Mouse (Mus musculus): ENCODE measurements at regions not wholly inside any gene's neighbourhood (a gene's known extent, or its start where the extent isn't known, plus 50 kb on each side); places are given as distances from the start of the nearest gene placed in this dataset.
"Not testable (repeated sequence)": the region's sequence is repeated elsewhere in the genome, so short reads cannot be mapped to it uniquely, and the experiment has no call there.

DNA sequence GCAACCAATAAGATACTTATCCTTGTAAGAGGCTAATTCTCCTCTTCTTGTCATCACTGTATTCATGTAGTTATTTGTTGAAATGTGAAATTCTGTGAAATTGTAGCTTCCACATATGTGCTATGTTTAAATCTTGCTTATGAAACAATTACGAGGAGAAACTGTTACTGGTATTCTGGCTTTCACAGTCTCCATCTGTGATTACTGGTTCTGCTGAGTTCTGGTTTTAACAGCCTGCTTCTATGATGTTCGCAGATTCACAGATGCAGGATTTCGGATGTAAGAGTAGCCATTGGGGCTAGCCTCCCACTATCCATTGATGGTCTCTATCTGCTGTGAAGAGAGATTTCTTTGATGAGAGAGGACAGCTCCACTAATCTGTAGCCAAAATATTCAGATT, 1067.2 kb upstream of the Aga start:
- DNase-seq (ENCODE audit: low spot score) (no peak), ATAC-seq (no peak)
- no peaks in the 10 kb centered on the region for H3K36me3 ChIP-seq (ENCODE audit: insufficient read depth, low read length)
- H3K4me1 ChIP-seq (ENCODE audit: insufficient read depth, low read length): no peaks in the 10 kb centered on the region
- H3K4me2 ChIP-seq (ENCODE audit: low read depth, low read length): no peak overlapping the region
- WGBS: 89% methylated on average over 3 of the region's 3 CpGs
- H3K27ac ChIP-seq: no peak overlapping the region
- H3K4me3 ChIP-seq (ENCODE audit: low read length): no peak overlapping the region
- H3K27me3 ChIP-seq (ENCODE audit: insufficient read depth, low read length): no peaks in the 10 kb centered on the region
- no peak overlapping the region for H3K9ac ChIP-seq (replicated peaks; ENCODE audit: low read length)
- no peak for TF ChIP-seq CTCF (IDR thresholded peaks at IDR 0.05; ENCODE audit: low read depth)
- H3K9me3 ChIP-seq (ENCODE audit: low read length): no peaks in the 10 kb centered on the region

DNA sequence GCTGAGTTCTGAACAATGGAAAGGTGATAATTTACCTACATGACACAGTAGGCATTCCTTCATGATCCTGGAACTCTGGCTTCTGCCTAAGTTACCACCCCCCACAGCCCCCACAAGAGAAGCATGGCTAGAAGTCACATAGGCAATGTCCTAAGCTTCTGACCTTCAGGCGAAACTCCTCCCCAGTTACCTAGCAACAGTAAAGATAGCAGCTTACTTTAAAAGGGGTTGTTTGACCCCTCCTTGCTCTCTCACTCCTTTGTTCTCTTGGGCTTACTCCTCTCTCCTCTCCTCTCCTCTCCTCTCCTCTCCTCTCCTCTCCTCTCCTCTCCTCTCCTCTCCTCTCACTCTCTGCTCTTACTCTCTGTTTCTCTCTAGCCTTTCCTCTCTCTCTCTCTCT, 1059.8 kb upstream of the Aga start:
- WGBS: 69% methylated on average over 1 of the region's 1 CpGs
- H3K4me2 ChIP-seq (ENCODE audit: low read depth, low read length); DNase-seq (ENCODE audit: low spot score); H3K4me3 ChIP-seq (ENCODE audit: low read length); H3K36me3 ChIP-seq (ENCODE audit: insufficient read depth, low read length); ATAC-seq; H3K27ac ChIP-seq; H3K9ac ChIP-seq (replicated peaks; ENCODE audit: low read length); H3K9me3 ChIP-seq (ENCODE audit: low read length); H3K4me1 ChIP-seq (ENCODE audit: insufficient read depth, low read length); H3K27me3 ChIP-seq (ENCODE audit: insufficient read depth, low read length): not testable (repeated sequence)

- no peak overlapping the region for H3K4me2 ChIP-seq (ENCODE audit: low read depth, low read length)
- no peak for DNase-seq (ENCODE audit: low spot score)
- TF ChIP-seq CTCF (IDR thresholded peaks at IDR 0.05; ENCODE audit: low read depth): no peak
- H3K27ac ChIP-seq: no peak overlapping the region
- no peak overlapping the region for H3K9ac ChIP-seq (replicated peaks; ENCODE audit: low read length)
- 25% methylated on average over 1 of the region's 1 CpGs for WGBS
- no peaks in the 10 kb centered on the region for H3K4me1 ChIP-seq (ENCODE audit: insufficient read depth, low read length)
- H3K36me3 ChIP-seq (ENCODE audit: insufficient read depth, low read length): no peaks in the 10 kb centered on the region
- H3K27me3 ChIP-seq (ENCODE audit: insufficient read depth, low read length): no peaks in the 10 kb centered on the region
- ATAC-seq: no peak
- H3K4me3 ChIP-seq (ENCODE audit: low read length): no peak overlapping the region
- no peaks in the 10 kb centered on the region for H3K9me3 ChIP-seq (ENCODE audit: low read length)
Observed at GRCm38 (mm10) chr8:52455617-52456016, 1055.9 kb upstream of the Aga start.

DNA sequence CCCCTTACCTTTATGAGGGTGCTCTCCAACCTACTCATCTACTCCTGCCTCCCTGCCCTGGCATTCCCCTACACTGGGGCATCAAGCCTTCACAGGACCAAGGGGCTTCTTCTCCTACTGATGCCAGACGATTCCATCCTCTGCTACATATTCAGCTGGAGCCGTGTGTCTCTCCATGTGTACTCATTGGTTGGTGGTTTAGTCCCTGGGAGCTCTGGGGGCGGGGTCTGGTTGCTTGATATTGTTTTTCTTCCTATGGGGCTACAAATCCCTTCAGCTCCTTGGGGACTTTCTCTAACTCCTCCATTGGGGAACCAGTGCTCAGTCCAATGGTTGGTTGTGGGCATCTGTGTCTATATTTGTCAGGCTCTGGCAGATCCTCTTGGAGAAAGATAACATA, 1055.3 kb upstream of the Aga start:
- ATAC-seq: no peak
- no peaks in the 10 kb centered on the region for H3K36me3 ChIP-seq (ENCODE audit: insufficient read depth, low read length)
- DNase-seq (ENCODE audit: low spot score): no peak
- H3K9ac ChIP-seq (replicated peaks; ENCODE audit: low read length): no peak overlapping the region
- no peak overlapping the region for H3K27ac ChIP-seq
- 73% methylated on average over 3 of the region's 3 CpGs for WGBS
- H3K4me3 ChIP-seq (ENCODE audit: low read length): no peak overlapping the region
- no peaks in the 10 kb centered on the region for H3K9me3 ChIP-seq (ENCODE audit: low read length)
- no peaks in the 10 kb centered on the region for H3K27me3 ChIP-seq (ENCODE audit: insufficient read depth, low read length)
- no peak overlapping the region for H3K4me2 ChIP-seq (ENCODE audit: low read depth, low read length)
- no peak for TF ChIP-seq CTCF (IDR thresholded peaks at IDR 0.05; ENCODE audit: low read depth)
- no peaks in the 10 kb centered on the region for H3K4me1 ChIP-seq (ENCODE audit: insufficient read depth, low read length)

GRCm38 (mm10) chr8:52502396-52502795, 1009.1 kb upstream of the Aga start:
- Histone ChIP-seq H3K4me2 (ENCODE audit: low read depth, low read length) (no peak overlapping the region), H3K9me3 (ENCODE audit: low read length) (no peaks in the 10 kb centered on the region), H3K27ac (no peak overlapping the region), H3K27me3 (ENCODE audit: insufficient read depth, low read length) (no peaks in the 10 kb centered on the region), H3K36me3 (ENCODE audit: insufficient read depth, low read length) (no peaks in the 10 kb centered on the region), H3K4me3 (ENCODE audit: low read length) (no peak overlapping the region), H3K4me1 (ENCODE audit: insufficient read depth, low read length) (no peaks in the 10 kb centered on the region), H3K9ac (replicated peaks; ENCODE audit: low read length) (no peak overlapping the region)
- DNase-seq (ENCODE audit: low spot score) (no peak), ATAC-seq (no peak)
- no peak for TF ChIP-seq CTCF (IDR thresholded peaks at IDR 0.05; ENCODE audit: low read depth)
- WGBS: 84% methylated on average over 2 of the region's 2 CpGs

DNA sequence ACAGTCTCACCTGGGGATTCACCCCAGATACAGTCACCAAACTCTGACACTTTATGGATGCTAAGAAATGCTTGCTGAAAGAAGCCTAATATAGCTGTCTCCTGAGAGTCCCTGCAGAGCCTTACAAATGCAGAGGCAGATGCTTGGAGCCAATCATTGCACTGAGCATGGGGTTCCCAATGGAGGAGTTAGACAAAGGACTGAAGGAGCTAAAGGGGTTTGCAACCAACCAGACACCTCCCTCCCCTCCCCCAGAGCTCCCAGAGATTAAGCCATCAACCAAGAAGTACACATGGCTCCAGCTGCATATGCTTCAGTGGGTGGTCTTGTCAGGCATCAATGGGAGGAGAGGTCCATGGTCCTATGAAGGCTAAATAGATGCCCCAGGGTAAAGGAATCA, 999.7 kb upstream of the Aga start:
- H3K4me1 ChIP-seq (ENCODE audit: insufficient read depth, low read length): no peaks in the 10 kb centered on the region
- ATAC-seq: no peak
- no peak overlapping the region for H3K4me2 ChIP-seq (ENCODE audit: low read depth, low read length)
- no peak overlapping the region for H3K27ac ChIP-seq
- no peak overlapping the region for H3K9ac ChIP-seq (replicated peaks; ENCODE audit: low read length)
- H3K27me3 ChIP-seq (ENCODE audit: insufficient read depth, low read length): no peaks in the 10 kb centered on the region
- no peaks in the 10 kb centered on the region for H3K36me3 ChIP-seq (ENCODE audit: insufficient read depth, low read length)
- H3K9me3 ChIP-seq (ENCODE audit: low read length): no peaks in the 10 kb centered on the region
- DNase-seq (ENCODE audit: low spot score): no peak
- no peak overlapping the region for H3K4me3 ChIP-seq (ENCODE audit: low read length)
- TF ChIP-seq CTCF (IDR thresholded peaks at IDR 0.05; ENCODE audit: low read depth): no peak

- TF ChIP-seq CTCF (IDR thresholded peaks at IDR 0.05; ENCODE audit: low read depth): no peak
- 89% methylated on average over 3 of the region's 3 CpGs for WGBS
- Histone ChIP-seq H3K4me2 (ENCODE audit: low read depth, low read length) (no peak overlapping the region), H3K9me3 (ENCODE audit: low read length) (no peaks in the 10 kb centered on the region), H3K27ac (no peak overlapping the region), H3K27me3 (ENCODE audit: insufficient read depth, low read length) (no peaks in the 10 kb centered on the region), H3K4me3 (ENCODE audit: low read length) (no peak overlapping the region), H3K4me1 (ENCODE audit: insufficient read depth, low read length) (no peaks in the 10 kb centered on the region), H3K9ac (replicated peaks; ENCODE audit: low read length) (no peak overlapping the region), H3K36me3 (ENCODE audit: insufficient read depth, low read length) (no peaks in the 10 kb centered on the region)
- DNase-seq (ENCODE audit: low spot score) (no peak), ATAC-seq (no peak)
Observed at GRCm38 (mm10) chr8:52543364-52543763, 968.2 kb upstream of the Aga start.
